Mouse (Mus musculus) adipocyte (in vitro differentiated cells): ENCODE results near the gene Esrrg.

ENCODE experiments used
- DNase-seq: peaks from one replicate; pipeline ENCODE4 v3.0.0-alpha.2; 2016; ENCODE audit warnings: low spot score

Gene Esrrg

DNA sequence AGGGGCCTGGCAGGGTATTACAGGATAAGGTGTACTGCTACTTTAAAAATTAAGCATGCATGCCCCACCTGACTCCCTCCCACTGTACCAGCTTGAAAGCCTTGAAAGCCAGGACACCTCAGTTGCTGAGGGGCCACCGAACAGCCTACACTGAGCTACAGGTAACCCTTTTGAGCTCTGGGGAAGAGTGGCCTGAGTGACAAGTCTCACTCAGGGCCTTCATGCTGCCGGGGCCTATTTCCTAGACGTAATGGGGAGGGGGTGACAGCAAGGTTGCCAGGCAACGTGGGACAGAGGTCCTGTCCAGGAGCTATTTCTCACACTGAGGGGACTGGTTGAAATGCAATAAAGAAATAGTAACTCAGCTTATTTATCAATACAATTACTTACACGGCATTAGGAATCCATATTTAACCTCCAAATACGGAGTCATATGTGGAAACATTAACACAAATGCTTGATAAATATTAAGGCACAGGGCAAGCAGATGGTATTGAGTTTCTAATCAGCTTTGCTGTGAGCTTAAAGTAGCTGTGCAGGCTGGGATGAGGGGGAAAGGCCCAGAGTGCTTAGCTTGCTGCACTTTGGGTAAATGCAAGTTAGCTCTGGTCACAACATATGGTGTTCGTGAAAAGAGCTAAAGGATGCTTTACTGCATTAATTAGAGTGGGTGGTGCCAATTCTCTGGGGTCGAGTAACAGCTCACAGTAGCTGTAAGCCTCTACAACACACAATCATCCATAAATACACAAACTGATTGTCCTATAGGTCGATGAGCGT lies 653.5 kb downstream of the Esrrg start, which contains the start of gene Ush2a:
Ush2a (plus strand) TSS at position 121 of the 780 bp plus-strand sequence.
- DNase-seq, result no peak
